Mouse (Mus musculus) MEL (cell line): ENCODE measurements around the gene Srpx.

Experiments
- BHLHE40 ChIP-seq: IDR thresholded peaks from 2 replicates; pipeline ENCODE4 v1.6.1; 2012; ENCODE audit warnings: low read depth, mild to moderate bottlenecking, inconsistent platforms, low read length, improper control_type of control experiment, borderline replicate concordance
- CTCF ChIP-seq, 3 experiments: IDR thresholded peaks in 2 of 3; conservative IDR thresholded peaks in 1 of 3; 2 replicates each; pipeline ENCODE4 v1.5.1; 2011 to 2012; ENCODE audit warnings: low read length in 3 of 3, low read depth in 2 of 3, mild to moderate bottlenecking in 2 of 3, improper control_type of control experiment in 1 of 3, inconsistent platforms in 1 of 3, mixed read lengths in 1 of 3, moderate library complexity in 1 of 3; ENCODE audit not compliant: control insufficient read depth in 1 of 3, insufficient read depth in 1 of 3, poor library complexity in 1 of 3, severe bottlenecking in 1 of 3
- GABPA ChIP-seq: IDR thresholded peaks from 2 replicates; pipeline ENCODE4 v1.6.1; 2012; ENCODE audit warnings: low read depth, mild to moderate bottlenecking, inconsistent platforms, low read length, improper control_type of control experiment, moderate library complexity
- MAFK ChIP-seq: IDR thresholded peaks from 2 replicates; pipeline ENCODE4 v1.6.1; 2011; ENCODE audit warnings: low read depth, mild to moderate bottlenecking, low read length, improper control_type of control experiment, borderline replicate concordance
- MAZ ChIP-seq: IDR thresholded peaks from 2 replicates; pipeline ENCODE4 v1.6.1; 2012; ENCODE audit warnings: low read depth, mild to moderate bottlenecking, inconsistent platforms, low read length, improper control_type of control experiment
- MXI1 ChIP-seq: IDR thresholded peaks from 2 replicates; pipeline ENCODE4 v1.6.1; 2011; ENCODE audit warnings: mild to moderate bottlenecking, low read depth, low read length, improper control_type of control experiment
- NELFE ChIP-seq: IDR thresholded peaks from 2 replicates; pipeline ENCODE4 v1.6.1; 2011; ENCODE audit warnings: low read depth, low read length, improper control_type of control experiment
- POLR2A ChIP-seq, 2 experiments: IDR thresholded peaks; 2 replicates each; pipeline ENCODE4 v1.6.1; 2011 to 2012; ENCODE audit warnings: low read length in 2 of 2, mild to moderate bottlenecking in 2 of 2, control low read depth in 1 of 2, improper control_type of control experiment in 1 of 2, low read depth in 1 of 2, moderate library complexity in 1 of 2; ENCODE audit not compliant: control insufficient read depth in 1 of 2, insufficient read depth in 1 of 2, poor library complexity in 1 of 2
- RAD21 ChIP-seq: IDR thresholded peaks from 2 replicates; pipeline ENCODE4 v1.6.1; 2011; ENCODE audit warnings: mild to moderate bottlenecking, low read depth, low read length, improper control_type of control experiment
- TCF12 ChIP-seq: IDR thresholded peaks from 2 replicates; pipeline ENCODE4 v1.6.1; 2014; ENCODE audit warnings: low read depth, mild to moderate bottlenecking, inconsistent platforms, low read length, improper control_type of control experiment, moderate library complexity
- USF1 ChIP-seq: IDR thresholded peaks from 2 replicates; pipeline ENCODE4 v1.6.1; 2014; ENCODE audit warnings: low read depth, mild to moderate bottlenecking, inconsistent platforms, low read length, improper control_type of control experiment, moderate library complexity
- ZC3H11A ChIP-seq: IDR thresholded peaks from 2 replicates; pipeline ENCODE4 v1.6.1; 2012; ENCODE audit warnings: low read depth, mild to moderate bottlenecking, inconsistent platforms, low read length, improper control_type of control experiment
- ZKSCAN1 ChIP-seq: IDR thresholded peaks from 2 replicates; pipeline ENCODE4 v1.6.1; 2012; ENCODE audit warnings: low read depth, mild to moderate bottlenecking, inconsistent platforms, low read length, improper control_type of control experiment, moderate library complexity

GRCm38 (mm10) chrX:10073966-10074365, 43.5 kb downstream of the Srpx start:
- TF ChIP-seq CTCF (IDR thresholded peaks at IDR 0.05 in 2 of 3, conservative IDR thresholded peaks at IDR 0.05 in 1 of 3; ENCODE audit: control insufficient read depth in 1 of 3, insufficient read depth in 1 of 3, low read depth in 2 of 3, low read length in 3 of 3, poor library complexity in 1 of 3, severe bottlenecking in 1 of 3): no peak
- no peak for TF ChIP-seq GABPA
- TF ChIP-seq ZKSCAN1: no peak
- no peak for TF ChIP-seq MAZ
- TF ChIP-seq MAFK: no peak
- no peak for TF ChIP-seq RAD21
- no peak for TF ChIP-seq POLR2A (IDR thresholded peaks at IDR 0.05; ENCODE audit: control insufficient read depth in 1 of 2, insufficient read depth in 1 of 2, low read depth in 1 of 2, low read length in 2 of 2, poor library complexity in 1 of 2)
- TF ChIP-seq MXI1: no peak
- TF ChIP-seq NELFE: no peak
- no peak for TF ChIP-seq USF1
- TF ChIP-seq TCF12: no peak
- TF ChIP-seq ZC3H11A: no peak
- no peak for TF ChIP-seq BHLHE40
